Mouse (Mus musculus): ENCODE measurements at regions not wholly inside any gene's neighbourhood (a gene's known extent, or its start where the extent isn't known, plus 50 kb on each side); places are given as distances from the start of the nearest gene placed in this dataset.

DNA sequence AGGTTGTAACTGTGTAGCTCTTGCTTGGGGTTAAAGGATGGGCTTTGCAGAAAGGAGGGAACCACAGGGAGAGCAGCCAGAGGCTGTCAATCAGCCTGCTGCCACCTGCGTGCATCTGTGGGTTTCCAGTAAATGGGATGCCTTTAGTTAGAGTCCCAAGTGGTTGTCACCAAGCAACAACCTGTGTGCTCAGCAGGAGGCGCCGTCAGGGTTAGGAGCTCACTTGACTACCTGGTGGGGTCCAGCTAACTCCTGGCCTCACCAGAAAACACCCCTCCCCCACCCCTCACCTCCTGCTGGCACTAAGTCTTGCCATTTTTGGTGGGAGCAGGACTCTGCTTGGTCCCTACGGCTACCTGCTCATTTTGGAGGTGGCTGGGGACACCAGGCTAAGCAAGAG is 135.0 kb upstream of the Spin1 start:
- TF ChIP-seq MAX (IDR thresholded peaks at IDR 0.05; ENCODE audit: low read depth) = no peak
- no peak for TF ChIP-seq POLR2AphosphoS2 (IDR thresholded peaks at IDR 0.05; ENCODE audit: insufficient read length, low read depth)
- TF ChIP-seq POLR2A (IDR thresholded peaks at IDR 0.05; ENCODE audit: insufficient read length, low read depth) = no peak
- TF ChIP-seq E2F4 (IDR thresholded peaks at IDR 0.05; ENCODE audit: insufficient read depth) = no peak

Measured in myocyte (in vitro differentiated cells).